17 mouse cellular contexts compared by ENCODE assay signal in genomic region chr4:118038023-118038422, GRCm38 (mm10).
DNase-seq lines count a peak whose midpoint lies in the region; ATAC-seq and TF ChIP-seq lines count a peak whose summit lies in the region.
"Had no signal": no experiment of that assay in that cellular context is flagged by ENCODE, and none has a peak within 500 bp of the region (broad histone marks: within the 10 kb centered on the region; RNA-seq: fewer than 3 reads in every experiment).

No protein-coding gene starts in this region.

- H3K4me3 ChIP-seq in lung, embryonic 14.5 days (ENCODE audit: low read depth, low read length) = no peak overlapping the region
- no peak overlapping the region for H3K4me3 ChIP-seq in stomach, embryonic 14.5 days (ENCODE audit: low read depth, low read length)
- no peak overlapping the region for H3K4me3 ChIP-seq in stomach, postnatal 0 days (ENCODE audit: low read depth, low read length)
- no peak overlapping the region for H3K4me3 ChIP-seq in limb, embryonic 12.5 days (replicated peaks)
- no peak overlapping the region for H3K4me3 ChIP-seq in heart, adult 2 months
- H3K4me3 ChIP-seq: forebrain, embryonic 13.5 days; heart, embryonic 12.5 days; hindbrain, embryonic 13.5 days had no signal

- peaks cover 3% of the 10 kb centered on the region; the same call in 1 of the 2 replicates for H3K4me1 ChIP-seq in lung, embryonic 14.5 days (ENCODE audit: insufficient read depth)
- peaks cover 8% of the 10 kb centered on the region; the same call in 1 of the 2 replicates for H3K4me1 ChIP-seq in stomach, embryonic 14.5 days (ENCODE audit: control insufficient read depth, insufficient read depth, low read length)
- H3K4me1 ChIP-seq in stomach, postnatal 0 days (replicated peaks; ENCODE audit: control insufficient read depth, insufficient read depth) = no peaks in the 10 kb centered on the region
- peaks cover 48% of the 10 kb centered on the region for H3K4me1 ChIP-seq in limb, embryonic 12.5 days (replicated peaks)
- H3K4me1 ChIP-seq in heart, adult 2 months (ENCODE audit: control insufficient read depth, insufficient read depth, low read length) = no peaks in the 10 kb centered on the region

- peak; percentile 42 for DNase-seq in lung, embryonic 14.5 days
- DNase-seq in lung, postnatal 14 days = no peak
- no peak for DNase-seq in stomach, postnatal 0 days (ENCODE audit: low spot score)
- no peak for DNase-seq in heart, adult 2 months
- DNase-seq: adrenal gland, adult 2 months; adrenal gland, postnatal 25 days; cerebellum, adult 18-20 months; cerebellum, postnatal 10 days; forebrain, postnatal 0 days; gastrocnemius, postnatal 14 days; heart, postnatal 36 days had no signal

- H3K4me2 ChIP-seq in lung, embryonic 14.5 days = no peak overlapping the region
- H3K4me2 ChIP-seq in stomach, embryonic 14.5 days (replicated peaks; ENCODE audit: low read depth, low read length) = no peak overlapping the region
- no peak overlapping the region for H3K4me2 ChIP-seq in stomach, postnatal 0 days (replicated peaks; ENCODE audit: low read depth)
- H3K4me2 ChIP-seq in limb, embryonic 12.5 days = no peak overlapping the region
- H3K4me2 ChIP-seq: forebrain, embryonic 13.5 days; heart, embryonic 12.5 days; hindbrain, embryonic 13.5 days had no signal

- H3K9me3 ChIP-seq in lung, embryonic 14.5 days (ENCODE audit: low read depth, low read length) = no peaks in the 10 kb centered on the region
- no peaks in the 10 kb centered on the region; the same call in 1 of the 2 replicates for H3K9me3 ChIP-seq in stomach, embryonic 14.5 days (ENCODE audit: control insufficient read depth, low read depth, low read length)
- H3K9me3 ChIP-seq in stomach, postnatal 0 days (ENCODE audit: control insufficient read depth, low read length) = no peaks in the 10 kb centered on the region
- no peaks in the 10 kb centered on the region; the same call in 1 of the 2 replicates for H3K9me3 ChIP-seq in limb, embryonic 12.5 days
- H3K9me3 ChIP-seq: forebrain, embryonic 13.5 days; heart, embryonic 12.5 days; hindbrain, embryonic 13.5 days had no signal

- H3K36me3 ChIP-seq in lung, embryonic 14.5 days (ENCODE audit: insufficient read depth) = no peaks in the 10 kb centered on the region
- no peaks in the 10 kb centered on the region for H3K36me3 ChIP-seq in stomach, embryonic 14.5 days (ENCODE audit: control insufficient read depth, insufficient read depth, low read length)
- no peaks in the 10 kb centered on the region for H3K36me3 ChIP-seq in stomach, postnatal 0 days (ENCODE audit: control insufficient read depth, insufficient read depth, low read length)
- H3K36me3 ChIP-seq in limb, embryonic 12.5 days = peaks cover 6% of the 10 kb centered on the region; the same call in 1 of the 2 replicates
- H3K36me3 ChIP-seq in heart, adult 2 months (ENCODE audit: control insufficient read depth, insufficient read depth, low read length) = no peaks in the 10 kb centered on the region
- H3K36me3 ChIP-seq: hindbrain, embryonic 13.5 days had no signal

- H3K79me2 ChIP-seq in heart, adult 2 months (replicated peaks; ENCODE audit: control insufficient read depth, insufficient read depth, low read length) = no peaks in the 10 kb centered on the region

- H3K9ac ChIP-seq in lung, embryonic 14.5 days = no peak overlapping the region
- H3K9ac ChIP-seq in stomach, embryonic 14.5 days (replicated peaks; ENCODE audit: low read depth, low read length) = no peak overlapping the region
- H3K9ac ChIP-seq in stomach, postnatal 0 days (ENCODE audit: low read length) = no peak overlapping the region
- H3K9ac ChIP-seq in limb, embryonic 12.5 days (replicated peaks) = no peak overlapping the region
- no peak overlapping the region for H3K9ac ChIP-seq in heart, adult 2 months (ENCODE audit: low read depth, low read length)
- H3K9ac ChIP-seq: forebrain, postnatal 0 days; heart, embryonic 12.5 days had no signal

- intact Hi-C loops in heart, adult 2 months (cut with DNase I) = no loop called here

- no peaks in the 10 kb centered on the region for H3K27me3 ChIP-seq in lung, embryonic 14.5 days (ENCODE audit: insufficient read depth, low read length)
- H3K27me3 ChIP-seq in stomach, embryonic 14.5 days (ENCODE audit: control insufficient read depth, insufficient read depth, low read length) = no peaks in the 10 kb centered on the region
- H3K27me3 ChIP-seq in stomach, postnatal 0 days (ENCODE audit: control insufficient read depth, insufficient read depth, low read length) = no peaks in the 10 kb centered on the region
- H3K27me3 ChIP-seq in limb, embryonic 12.5 days = no peaks in the 10 kb centered on the region
- H3K27me3 ChIP-seq in heart, adult 2 months (ENCODE audit: control insufficient read depth, insufficient read depth, low read length) = no peaks in the 10 kb centered on the region
- H3K27me3 ChIP-seq: forebrain, embryonic 13.5 days; heart, embryonic 12.5 days; hindbrain, embryonic 13.5 days had no signal

- TF ChIP-seq POLR2A in heart, adult 2 months (IDR thresholded peaks at IDR 0.05; ENCODE audit: insufficient read depth, low read depth, low read length) = no peak

- TF ChIP-seq EP300 in stomach, postnatal 0 days (optimal IDR thresholded peaks at IDR 0.05) = no peak
- TF ChIP-seq EP300 in heart, adult 2 months (IDR thresholded peaks at IDR 0.05; ENCODE audit: insufficient read depth, low read depth, low read length) = no peak

- no peak for TF ChIP-seq CTCF in lung, embryonic 14.5 days (IDR thresholded peaks at IDR 0.05; ENCODE audit: low read depth)
- TF ChIP-seq CTCF in stomach, postnatal 0 days (IDR thresholded peaks at IDR 0.05; ENCODE audit: low read depth) = no peak
- no peak for TF ChIP-seq CTCF in heart, adult 2 months (IDR thresholded peaks at IDR 0.05)

- ATAC-seq in lung, embryonic 14.5 days (ENCODE audit: insufficient read depth) = peak; percentile 57
- ATAC-seq in stomach, embryonic 14.5 days (ENCODE audit: insufficient number of reproducible peaks, insufficient read depth, low FRiP score, low read depth) = no peak
- ATAC-seq in stomach, postnatal 0 days (ENCODE audit: low FRiP score, low TSS enrichment) = no peak
- no peak for ATAC-seq in limb, embryonic 12.5 days (ENCODE audit: insufficient number of reproducible peaks, insufficient read depth, low FRiP score, low TSS enrichment, low read depth)
- ATAC-seq: forebrain, embryonic 13.5 days; forebrain, postnatal 0 days; hindbrain, postnatal 0 days had no signal

- H3K27ac ChIP-seq in lung, embryonic 14.5 days (ENCODE audit: low read depth) = peak overlapping the region; percentile 84
- H3K27ac ChIP-seq in stomach, embryonic 14.5 days (ENCODE audit: low read length) = peak overlapping the region; percentile 72; the same call in 1 of the 2 replicates
- no peak overlapping the region for H3K27ac ChIP-seq in stomach, postnatal 0 days (replicated peaks)
- H3K27ac ChIP-seq in limb, embryonic 12.5 days = peak overlapping the region; percentile 41; the same call in 1 of the 2 replicates
- H3K27ac ChIP-seq in heart, adult 2 months = no peak overlapping the region

- 24% methylated on average over 1 of the region's 1 CpGs for WGBS in lung, embryonic 14.5 days
- WGBS in stomach, embryonic 14.5 days = 64% methylated on average over 1 of the region's 1 CpGs
- WGBS in stomach, postnatal 0 days = 54% methylated on average over 1 of the region's 1 CpGs
- 65% methylated on average over 1 of the region's 1 CpGs for WGBS in limb, embryonic 12.5 days
- WGBS in heart, adult 2 months = 93% methylated on average over 1 of the region's 1 CpGs

Comparison
In these comparisons a context has a peak if more than half of its experiments do, and no peak if none do; other contexts are left out.
1. H3K27ac ChIP-seq: peak in lung, embryonic 14.5 days (single experiment), stomach, embryonic 14.5 days (single experiment) and limb, embryonic 12.5 days (single experiment); none in stomach, postnatal 0 days (single experiment) and heart, adult 2 months (single experiment).